Mouse (Mus musculus): ENCODE measurements around the gene Ell3.

GRCm38 (mm10) chr2:121474180-121474535 is 30.1 kb upstream of the Ell3 start:
- TF ChIP-seq POLR2A (IDR thresholded peaks at IDR 0.05; ENCODE audit: control insufficient read depth, extremely low read depth, insufficient read depth, low read length, poor library complexity): no peak
- TF ChIP-seq CTCF (IDR thresholded peaks at IDR 0.05; ENCODE audit: borderline replicate concordance, control insufficient read depth, extremely low read depth, insufficient read depth, low read length, poor library complexity): no peak
